Mouse (Mus musculus) heart, adult 11 months (tissue): ENCODE results near the gene A930033H14Rik.
A peak's percentile ranks its signal among the peaks of the same experiment; 100 is the strongest.

ENCODE experiments used
- DNase-seq: peaks from one replicate; pipeline ENCODE4 v3.0.0; 2022

A930033H14Rik gene

DNA sequence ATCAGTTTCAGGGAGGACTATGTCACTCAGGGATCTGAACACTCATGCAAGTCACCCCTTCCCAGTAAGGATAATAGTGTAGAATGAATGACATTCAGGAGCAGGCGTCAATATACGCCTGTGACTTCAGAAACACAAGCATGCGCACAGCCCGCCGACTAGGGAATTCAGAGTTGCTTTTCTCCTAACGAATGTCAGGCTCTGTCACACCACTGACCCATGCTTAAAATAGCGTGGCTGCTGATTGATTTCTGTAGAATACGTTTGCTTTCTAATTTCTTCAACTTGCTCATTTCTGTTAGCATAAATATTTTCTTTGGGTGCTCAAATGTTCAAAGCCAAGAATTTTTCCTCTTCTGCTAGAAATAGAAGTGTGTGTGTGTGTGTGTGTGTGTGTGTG, 13.1 kb upstream of the A930033H14Rik start:
- DNase-seq = peak; percentile 78

DNA sequence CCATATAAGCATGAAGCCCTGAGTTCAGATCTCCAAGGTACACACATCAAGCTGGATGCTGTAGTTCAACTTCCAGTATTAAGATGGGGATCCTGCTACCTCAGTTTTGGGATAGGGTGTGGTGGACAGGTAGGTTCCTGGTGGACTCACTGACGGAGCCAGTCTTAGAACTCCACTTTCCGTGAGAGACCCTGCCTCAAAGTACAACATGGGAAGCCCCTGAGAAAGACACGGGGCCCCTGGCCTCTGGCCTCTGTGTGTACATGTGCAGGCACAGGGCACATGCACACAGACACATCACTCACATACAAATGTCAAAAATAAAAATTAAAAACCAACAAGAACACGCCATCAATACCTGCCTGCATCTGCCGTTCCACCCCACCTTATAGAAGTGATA, 12.6 kb upstream of the A930033H14Rik start:
- DNase-seq = peak; percentile 87

DNA sequence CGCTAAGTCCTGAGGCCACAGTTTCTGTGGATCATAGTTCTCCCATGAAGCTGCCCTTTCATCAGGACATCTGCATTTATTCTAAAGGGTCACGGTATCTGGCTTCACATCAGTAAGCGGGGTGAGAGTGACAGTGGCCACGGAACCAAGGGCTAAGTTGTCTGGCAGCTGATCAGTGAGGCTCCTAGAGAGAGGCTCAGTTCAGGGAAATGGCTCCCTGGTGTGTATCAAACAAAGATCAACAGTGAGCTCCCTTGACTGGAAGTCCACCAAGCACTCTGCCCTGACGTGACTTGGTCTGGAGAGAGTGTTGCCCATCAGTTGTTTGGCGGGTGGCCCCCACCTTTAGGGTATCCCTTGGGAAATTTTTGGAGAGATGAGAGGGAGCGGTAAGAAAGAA, 11.4 kb upstream of the A930033H14Rik start:
- DNase-seq = peak; percentile 88

DNA sequence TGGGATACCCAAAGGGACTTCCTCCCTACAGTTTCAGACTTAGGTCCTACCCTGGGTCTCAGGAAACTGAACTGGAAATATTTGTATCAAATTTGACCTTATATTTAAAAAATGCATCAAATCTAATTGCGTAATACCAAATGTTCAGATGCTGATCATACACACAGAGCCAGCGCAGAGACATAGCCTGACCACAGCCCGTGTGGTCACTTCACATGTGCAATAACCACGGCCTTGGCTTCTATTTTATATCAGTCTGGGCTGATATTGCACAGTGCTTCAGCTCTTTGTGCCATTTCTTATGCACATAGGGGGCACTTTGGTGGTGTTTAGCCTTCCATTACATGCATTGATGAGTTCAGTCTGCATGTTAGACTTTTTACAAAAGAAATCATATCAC, 10.3 kb upstream of the A930033H14Rik start:
- DNase-seq = peak; percentile 76

DNA sequence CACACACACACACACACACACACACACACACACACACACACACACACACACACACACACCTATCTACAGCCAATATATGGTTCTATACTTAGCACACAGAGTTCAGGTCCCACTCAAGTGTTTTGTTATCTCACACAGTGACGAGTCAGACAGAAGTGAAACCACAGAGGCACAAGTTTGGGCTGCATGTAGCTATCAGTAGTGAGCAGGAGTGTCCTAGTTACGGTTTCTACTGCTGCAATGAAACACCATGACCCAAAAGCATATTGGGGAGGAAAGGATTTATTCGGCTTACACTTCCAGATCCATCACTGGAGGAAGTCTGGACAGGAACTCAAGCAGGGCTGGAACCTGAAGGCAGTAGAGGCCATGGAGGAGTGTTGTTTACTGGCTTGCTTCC, 9.1 kb upstream of the A930033H14Rik start:
- peak; percentile 94 for DNase-seq

DNA sequence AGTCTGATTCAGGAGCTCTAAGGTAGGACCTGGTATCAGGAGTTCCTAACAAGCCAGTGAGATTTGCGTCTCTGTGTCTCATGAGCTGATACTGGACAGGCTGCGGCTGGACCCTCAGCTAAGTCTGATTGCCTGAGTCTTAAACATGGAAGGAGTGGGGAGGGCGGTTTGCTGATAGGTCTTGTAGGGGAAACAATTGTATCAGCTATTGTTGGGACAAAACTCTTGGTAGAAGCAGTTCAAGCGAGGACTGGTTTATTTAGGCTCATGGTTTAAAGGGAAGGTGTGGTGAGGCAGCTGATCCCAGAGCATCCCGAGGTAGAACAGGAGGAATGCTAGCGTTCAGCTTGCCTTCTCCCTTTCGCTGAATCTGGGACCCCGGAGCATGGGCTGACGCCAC, 8.2 kb upstream of the A930033H14Rik start:
- peak; percentile 79 for DNase-seq

DNA sequence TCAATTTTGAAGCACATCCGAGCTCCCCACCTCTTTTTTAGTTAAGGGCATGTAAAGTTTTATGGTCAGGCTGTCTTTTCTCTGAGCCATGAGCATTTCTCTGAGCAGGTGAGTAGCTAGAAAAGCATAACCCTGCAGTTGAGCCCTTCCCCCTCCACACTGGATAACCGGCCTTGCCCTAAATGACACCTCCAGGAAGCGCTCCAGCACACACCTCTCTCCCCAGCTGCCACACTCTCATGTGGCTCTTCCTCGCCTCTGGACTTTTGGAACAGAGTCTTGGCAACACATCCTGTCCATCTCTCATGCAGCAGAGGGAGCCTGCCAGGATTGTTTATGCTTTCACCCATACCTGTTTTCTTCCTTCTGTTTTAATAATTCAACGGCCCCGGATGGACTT, 7.4 kb upstream of the A930033H14Rik start:
- DNase-seq = peak; percentile 98

DNA sequence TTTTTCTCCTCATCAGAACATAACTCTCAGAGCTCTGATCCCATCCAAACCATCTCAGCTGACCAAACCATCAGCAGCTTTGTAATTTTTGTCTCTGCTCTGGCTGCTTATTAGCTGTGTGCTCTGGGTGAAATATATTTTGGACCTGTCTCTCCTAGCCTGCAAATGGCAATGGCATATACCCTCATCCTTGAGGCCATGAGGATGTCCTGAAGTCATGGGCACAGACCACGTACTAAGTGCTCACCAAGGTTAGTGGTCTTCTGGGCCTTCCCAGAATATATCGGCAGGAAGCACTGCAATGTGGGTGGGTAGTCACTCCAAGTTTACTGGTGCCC, 6.4 kb upstream of the A930033H14Rik start:
- DNase-seq = no peak

DNA sequence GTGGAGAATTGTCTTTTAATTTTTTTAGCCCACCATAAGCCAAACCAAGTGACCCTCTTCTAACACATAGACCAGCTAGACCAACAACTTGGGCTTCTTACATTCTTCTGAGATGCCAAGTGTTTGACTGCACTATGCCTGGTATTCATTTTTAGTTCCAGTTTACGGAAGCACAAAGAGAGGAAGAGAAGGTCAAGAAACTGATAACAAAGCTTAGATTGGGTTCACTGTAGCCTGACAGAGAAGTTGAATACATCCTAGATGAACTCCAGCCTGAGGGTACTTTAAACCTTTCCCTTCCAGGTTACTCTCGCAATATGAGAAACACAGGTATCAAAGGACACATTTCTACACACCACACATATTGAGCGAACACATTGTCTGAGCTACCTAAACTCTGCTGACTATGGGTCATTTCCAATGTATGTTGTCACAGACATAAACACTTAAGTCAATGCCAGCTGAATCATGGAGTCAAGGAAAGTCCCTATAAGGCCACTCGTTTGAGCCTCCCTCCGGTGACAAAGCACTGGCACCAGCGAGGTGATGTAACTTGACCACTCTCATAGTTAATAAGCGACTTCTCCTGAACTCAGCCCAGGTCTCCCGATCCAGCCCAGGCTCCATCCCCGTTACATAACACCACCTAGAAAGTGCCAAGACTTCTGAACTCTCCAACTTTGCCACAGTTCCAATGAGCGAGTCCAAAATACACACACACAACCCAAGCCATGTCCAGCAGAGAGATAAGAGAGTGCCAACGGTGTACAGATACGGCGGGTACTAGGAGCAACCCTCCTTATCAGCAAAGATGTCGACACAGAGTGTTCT, 5.8 kb upstream of the A930033H14Rik start:
- DNase-seq = peak; percentile 99

DNA sequence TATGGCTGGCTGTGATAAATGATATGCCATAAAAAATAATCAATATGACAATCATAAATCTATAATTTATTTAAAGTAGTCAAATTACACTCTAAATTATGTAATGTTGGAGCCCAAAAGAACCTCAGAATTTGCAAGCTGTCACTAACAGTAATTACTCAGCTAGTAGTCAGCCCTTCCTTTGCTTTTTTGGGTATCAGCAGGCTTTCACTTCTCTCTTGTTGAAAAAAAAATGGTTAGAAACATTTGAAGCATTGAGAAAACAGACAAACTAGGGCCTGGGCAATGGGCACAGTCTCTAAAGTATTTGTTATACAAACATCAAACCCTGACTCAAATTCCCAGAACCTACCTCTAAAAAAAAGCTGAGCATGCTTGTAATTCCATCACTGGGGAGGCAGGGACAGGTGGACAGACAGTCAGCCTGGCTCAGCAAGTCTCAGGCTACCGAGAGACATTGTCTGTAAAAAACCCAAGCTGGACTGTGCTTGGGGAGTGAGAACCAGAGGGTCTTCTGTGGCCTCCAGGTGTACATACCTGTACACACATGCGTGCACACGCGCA, 4.3 kb upstream of the A930033H14Rik start:
- no peak for DNase-seq

DNA sequence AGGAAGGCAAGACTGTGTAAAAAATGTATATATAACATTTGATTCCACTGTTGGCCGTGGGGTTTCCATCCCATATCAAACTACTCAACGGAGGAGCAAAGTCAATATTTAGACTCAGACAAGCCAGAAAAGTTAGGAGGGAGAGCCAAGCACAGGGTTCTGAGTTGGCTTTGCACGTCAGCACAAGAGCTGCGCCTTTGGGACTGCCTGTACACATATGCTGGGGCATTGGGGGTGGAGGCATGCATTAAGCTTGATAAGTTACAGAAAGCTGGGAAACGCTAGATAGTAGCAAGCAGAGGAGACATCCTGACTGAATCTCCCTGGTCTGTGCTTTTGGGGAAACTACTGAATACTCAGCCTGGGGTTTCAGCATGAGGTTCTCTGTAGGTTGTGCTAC, 1.1 kb upstream of the A930033H14Rik start:
- peak; percentile 95 for DNase-seq

DNA sequence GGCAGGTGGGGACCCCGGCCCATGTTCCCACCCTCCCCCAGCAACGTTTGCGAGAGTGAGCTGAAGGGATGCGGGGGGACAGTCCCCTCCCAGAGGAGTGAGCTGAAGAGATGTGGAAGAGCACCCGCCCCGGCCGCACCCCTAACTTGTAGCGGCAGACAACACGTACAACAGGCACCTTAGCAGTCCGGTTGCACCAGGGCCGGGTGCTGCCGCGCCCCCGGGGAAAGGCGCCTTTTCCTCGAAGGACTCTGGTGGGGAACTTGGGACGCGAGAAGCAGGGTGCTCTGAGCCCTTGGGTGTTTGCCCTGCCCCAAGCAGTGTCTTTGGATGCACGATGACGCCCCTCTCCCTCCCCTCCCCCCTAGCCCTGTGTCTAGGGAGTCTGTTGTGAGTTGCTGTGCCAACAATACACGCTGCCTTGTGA, 566 bp upstream of the A930033H14Rik start:
- no peak for DNase-seq

DNA sequence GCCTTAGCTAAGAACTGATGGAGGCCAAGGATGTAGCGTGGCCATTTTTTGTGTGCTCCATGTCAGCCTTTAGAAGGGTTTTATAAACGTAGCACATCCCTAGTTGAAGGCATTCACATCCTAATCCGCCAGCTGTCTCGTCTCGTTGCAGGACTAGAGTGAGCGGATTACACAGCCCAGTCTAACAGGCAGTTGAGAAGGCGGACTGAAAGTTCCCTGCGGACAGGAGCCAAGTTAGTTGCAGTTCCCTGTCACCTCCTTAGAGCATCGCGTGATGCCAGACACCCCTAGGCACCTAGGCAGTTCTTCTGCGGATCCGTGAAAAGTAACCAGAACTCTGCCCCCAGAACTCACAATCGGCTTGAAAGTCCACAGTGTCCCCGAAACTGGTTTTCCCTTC, 922 bp downstream of the A930033H14Rik start:
- peak; percentile 96 for DNase-seq

DNA sequence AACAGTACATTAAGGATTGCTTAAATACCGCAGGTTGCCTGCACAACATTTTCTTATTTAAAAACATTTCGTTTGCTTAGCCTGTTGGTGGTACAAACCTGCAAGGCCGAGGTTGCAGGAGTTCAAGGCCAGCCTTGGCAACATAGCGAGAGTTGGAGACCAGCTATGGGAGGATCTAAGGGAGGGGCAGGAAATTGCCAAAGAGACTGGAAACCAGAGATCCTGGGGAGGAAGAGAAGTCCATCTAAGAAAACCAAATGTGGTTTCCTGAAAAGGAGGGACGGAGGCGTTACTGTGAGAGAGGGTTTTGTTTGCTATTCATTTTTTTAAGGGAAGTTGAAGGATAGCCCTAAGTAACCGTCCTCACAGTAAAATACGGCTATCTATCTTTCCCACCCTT, 1.3 kb downstream of the A930033H14Rik start:
- DNase-seq = peak; percentile 97

DNA sequence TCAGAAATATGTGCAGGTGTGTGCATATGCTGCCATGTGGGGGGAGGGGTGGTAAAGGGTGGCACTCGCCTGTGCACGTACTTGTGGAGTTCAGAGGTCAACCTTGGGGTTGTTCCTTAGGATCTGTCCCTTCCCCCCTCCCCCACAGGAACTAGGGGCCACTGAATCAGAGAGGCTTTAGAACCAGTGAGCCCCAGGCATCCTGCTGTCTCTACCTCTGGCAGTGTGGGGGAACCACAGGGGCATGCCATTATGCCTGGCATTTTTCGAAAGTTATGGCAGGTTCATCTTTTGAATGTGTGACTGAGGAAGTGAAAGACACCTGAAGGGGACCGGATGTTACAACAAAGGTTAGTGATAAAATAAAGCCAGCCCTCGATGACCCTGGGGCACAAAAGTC, 2.2 kb downstream of the A930033H14Rik start:
- peak; percentile 88 for DNase-seq

DNA sequence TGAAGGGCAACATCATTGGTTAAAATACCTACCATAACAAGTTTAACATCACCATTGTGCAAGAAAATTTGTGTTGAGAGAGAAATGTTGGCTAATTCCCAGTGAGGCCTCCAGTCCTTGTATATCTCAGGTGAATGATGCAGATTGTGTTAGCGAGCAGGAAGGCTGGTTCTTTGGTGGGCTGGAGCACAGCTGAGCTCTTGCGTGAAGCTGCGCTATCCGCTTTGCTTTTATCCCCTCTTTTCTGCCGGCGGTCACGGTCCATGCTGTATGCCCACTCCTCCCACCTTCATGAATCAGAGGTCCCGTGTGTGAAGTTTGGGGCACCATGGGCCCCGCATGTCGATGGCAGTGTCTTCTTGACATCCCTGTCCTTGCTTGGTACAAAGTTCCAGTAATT, 2.9 kb downstream of the A930033H14Rik start:
- peak; percentile 76 for DNase-seq

DNA sequence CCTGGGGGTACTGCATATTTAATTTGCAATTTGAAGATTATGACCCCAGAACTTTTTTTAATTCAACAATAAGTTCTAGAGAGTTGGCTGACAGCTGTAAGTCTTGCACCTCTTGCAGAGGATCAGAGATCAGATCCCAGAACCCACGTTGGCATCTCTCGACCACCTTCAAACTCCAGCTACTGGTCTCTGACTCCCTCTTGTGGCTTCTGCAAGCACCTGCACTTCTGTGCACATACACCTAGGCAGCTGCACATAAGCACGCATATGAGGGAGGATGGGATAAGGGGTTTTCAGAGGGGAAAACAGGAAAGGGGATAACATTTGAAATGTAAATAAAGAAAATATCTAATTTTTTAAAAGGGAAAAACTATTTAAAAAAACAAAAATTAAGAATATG, 4.2 kb downstream of the A930033H14Rik start:
- peak; percentile 73 for DNase-seq

DNA sequence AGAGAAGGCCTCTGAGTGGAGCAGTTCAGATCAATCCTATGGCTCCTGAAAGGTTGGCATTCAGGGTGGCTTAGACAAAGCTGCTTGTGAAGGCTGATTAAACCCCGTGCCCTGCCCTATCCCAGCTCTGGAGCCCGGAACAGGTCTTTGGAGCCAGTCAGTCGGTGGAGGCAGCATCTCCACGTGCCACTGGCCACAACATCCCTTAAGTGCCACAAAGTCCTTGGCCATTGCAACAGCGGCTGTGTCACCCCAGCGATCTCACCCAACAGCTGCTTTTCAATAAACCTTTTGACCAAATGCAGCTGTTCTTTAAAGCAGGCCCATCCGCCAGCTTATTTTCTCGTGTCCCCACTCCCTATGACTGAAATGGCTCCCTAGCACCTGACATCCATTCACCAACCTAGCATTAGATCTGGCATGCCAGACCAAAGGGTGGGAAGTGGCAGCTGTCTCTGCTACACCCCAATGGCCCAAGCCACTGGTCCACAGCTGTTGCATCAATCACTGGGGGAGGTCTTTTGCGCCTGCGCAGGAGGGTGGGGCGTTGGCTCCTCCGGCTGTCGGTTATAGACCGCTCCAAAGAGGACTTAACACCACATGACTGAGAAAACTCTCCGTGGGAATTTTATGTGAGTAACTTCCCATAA, 4.8 kb downstream of the A930033H14Rik start:
- DNase-seq = peak; percentile 98

DNA sequence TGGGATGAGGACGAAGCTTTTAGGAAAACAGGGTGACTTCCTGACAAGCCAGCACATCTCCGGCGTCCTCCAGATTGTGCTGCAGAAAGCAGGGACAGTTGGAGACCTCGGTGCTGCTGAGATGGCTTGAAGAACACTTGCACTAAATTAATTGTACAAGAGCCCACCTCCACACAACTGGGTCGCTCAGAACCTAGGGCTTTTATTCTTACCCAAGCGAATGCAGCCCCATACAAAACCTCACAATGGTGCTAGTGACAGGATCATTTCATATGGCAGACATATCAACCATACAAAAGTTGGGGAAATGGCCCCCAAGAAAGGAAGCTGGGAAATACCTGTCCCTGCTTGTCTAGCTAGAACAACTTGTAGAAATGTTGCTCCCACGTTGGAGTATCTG, 5.4 kb downstream of the A930033H14Rik start:
- peak; percentile 60 for DNase-seq

DNA sequence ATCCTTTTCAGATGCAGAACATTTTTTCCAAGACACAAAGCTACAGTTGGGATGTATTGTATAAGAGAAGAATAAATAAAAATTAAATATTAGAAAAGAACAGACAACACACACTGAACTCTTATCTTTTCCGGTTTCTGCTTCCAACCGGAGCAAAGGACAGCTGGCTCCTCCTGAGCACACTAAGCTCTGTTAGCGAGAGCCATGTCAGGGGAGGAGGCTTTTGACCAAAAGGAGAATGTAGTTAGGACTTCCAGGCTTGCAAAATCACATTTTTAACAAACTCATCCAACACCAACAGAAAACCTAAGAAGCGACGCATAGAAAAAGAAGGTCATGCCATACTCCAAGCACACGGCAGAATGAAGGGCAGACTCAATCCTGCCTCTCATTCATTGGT, 6.8 kb downstream of the A930033H14Rik start:
- peak; percentile 87 for DNase-seq

DNA sequence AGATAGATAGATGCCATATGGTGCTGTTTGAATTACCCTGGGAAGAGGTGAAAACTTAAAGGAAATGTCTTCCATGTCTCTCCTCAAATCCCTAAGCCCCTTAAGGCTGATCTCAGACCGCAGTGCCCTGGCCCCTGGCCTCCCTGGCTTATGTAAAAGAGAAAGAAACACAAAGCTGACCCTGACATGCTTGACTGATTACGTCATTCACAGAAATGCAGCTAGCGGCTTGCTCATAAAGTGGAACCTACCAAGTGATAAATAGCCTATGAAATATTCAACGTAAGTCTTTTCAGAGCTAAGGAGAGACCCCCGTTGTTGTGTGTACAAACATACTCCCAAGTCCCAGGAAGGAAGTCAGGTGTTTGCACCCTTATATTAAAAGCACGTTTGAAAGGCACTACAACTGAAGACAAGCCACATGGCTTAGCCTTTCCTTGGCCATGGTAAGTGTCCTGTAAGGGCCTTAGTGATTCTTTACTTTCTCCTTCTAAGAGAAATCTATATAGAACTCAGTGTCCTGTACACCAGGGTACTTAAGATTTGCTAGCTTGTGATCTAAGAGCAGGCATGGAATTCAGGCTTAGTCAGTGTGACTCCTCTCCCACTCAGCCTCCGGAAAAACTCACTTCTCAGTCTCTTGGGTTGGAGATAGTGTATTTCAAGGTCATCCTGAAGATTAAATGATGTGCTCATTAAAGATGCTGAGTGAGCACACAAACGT, 8.1 kb downstream of the A930033H14Rik start:
- peak; percentile 90 for DNase-seq

DNA sequence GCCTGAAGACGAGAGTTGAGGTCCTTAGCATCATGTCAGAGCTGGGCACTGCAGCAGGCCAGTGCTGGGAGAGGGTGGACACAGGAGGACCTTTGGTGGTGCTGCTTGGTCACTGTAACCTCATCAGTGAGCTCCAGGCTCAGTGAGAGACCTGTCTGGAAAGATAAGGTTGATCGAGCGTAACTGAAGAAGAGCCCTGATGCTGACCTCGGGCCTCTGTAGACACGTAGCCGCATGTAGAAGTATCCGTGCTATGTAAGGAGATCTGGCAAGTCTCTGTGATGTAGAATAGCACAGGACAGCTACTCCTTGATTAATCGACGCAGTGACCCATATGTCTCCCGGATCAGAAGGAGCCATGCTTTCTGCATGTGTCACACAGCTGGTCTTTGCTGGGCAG, 19.2 kb downstream of the A930033H14Rik start:
- peak; percentile 72 for DNase-seq

DNA sequence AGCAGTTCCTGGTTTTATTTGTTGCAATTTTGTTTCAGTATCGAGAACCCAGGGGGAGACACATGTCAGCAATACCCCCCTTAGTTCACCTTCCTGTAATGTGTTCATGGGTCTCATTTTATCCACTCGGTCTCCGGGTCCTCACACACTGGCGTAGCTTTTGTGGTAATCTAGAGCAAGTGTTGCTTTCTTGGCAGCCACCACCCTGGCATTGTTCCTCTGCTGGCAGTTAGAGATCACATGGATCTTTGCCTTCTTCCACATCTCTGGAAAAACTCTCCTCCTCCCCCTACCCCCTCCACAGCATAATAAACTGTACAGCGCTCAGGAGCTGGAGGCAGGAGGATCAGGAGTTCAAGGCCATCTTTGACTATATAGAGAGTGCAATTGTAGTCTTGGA, 20.6 kb downstream of the A930033H14Rik start:
- peak; percentile 75 for DNase-seq
